Mouse (Mus musculus): ENCODE measurements around the gene Clstn1.

The Clstn1 gene

GRCm38 (mm10) chr4:149628372-149628771, 42.1 kb downstream of the Clstn1 start:
- no peak for DNase-seq (ENCODE audit: extremely low read depth, low read depth, low spot score)

- DNase-seq (ENCODE audit: extremely low read depth, low read depth, low spot score) = no peak
These were observed 42.5 kb downstream of the Clstn1 start for GRCm38 (mm10) chr4:149628810-149629209.

GRCm38 (mm10) chr4:149632670-149633307, 46.5 kb downstream of the Clstn1 start:
- DNase-seq (ENCODE audit: extremely low read depth, low read depth, low spot score) = no peak

GRCm38 (mm10) chr4:149634157-149634556, 47.9 kb downstream of the Clstn1 start:
- no peak for DNase-seq (ENCODE audit: extremely low read depth, low read depth, low spot score)

GRCm38 (mm10) chr4:149634966-149635365, 48.7 kb downstream of the Clstn1 start:
- DNase-seq (ENCODE audit: extremely low read depth, low read depth, low spot score) = no peak

GRCm38 (mm10) chr4:149635915-149636415, 49.7 kb downstream of the Clstn1 start:
- no peak for DNase-seq (ENCODE audit: extremely low read depth, low read depth, low spot score)

GRCm38 (mm10) chr4:149637942-149638341, 51.7 kb downstream of the Clstn1 start:
- no peak for DNase-seq (ENCODE audit: extremely low read depth, low read depth, low spot score)

- DNase-seq (ENCODE audit: extremely low read depth, low read depth, low spot score) = no peak
These were observed 54.6 kb downstream of the Clstn1 start for GRCm38 (mm10) chr4:149640831-149641230.

GRCm38 (mm10) chr4:149641400-149641799, 55.1 kb downstream of the Clstn1 start:
- no peak for DNase-seq (ENCODE audit: extremely low read depth, low read depth, low spot score)

- no peak for DNase-seq (ENCODE audit: extremely low read depth, low read depth, low spot score)
These were observed 55.7 kb downstream of the Clstn1 start for GRCm38 (mm10) chr4:149641956-149642355.

- peak; percentile 58 for DNase-seq (ENCODE audit: extremely low read depth, low read depth, low spot score)
These were observed 59.5 kb downstream of the Clstn1 start for GRCm38 (mm10) chr4:149645761-149646160.

GRCm38 (mm10) chr4:149648031-149648805, 62.0 kb downstream of the Clstn1 start:
- DNase-seq (ENCODE audit: extremely low read depth, low read depth, low spot score) = no peak

- no peak for DNase-seq (ENCODE audit: extremely low read depth, low read depth, low spot score)
These were observed 64.4 kb downstream of the Clstn1 start for GRCm38 (mm10) chr4:149650493-149651193.

- no peak for DNase-seq (ENCODE audit: extremely low read depth, low read depth, low spot score)
These were observed 68.0 kb downstream of the Clstn1 start for GRCm38 (mm10) chr4:149654232-149654631.

GRCm38 (mm10) chr4:149657858-149658416, 71.7 kb downstream of the Clstn1 start:
- DNase-seq (ENCODE audit: extremely low read depth, low read depth, low spot score) = no peak

- no peak for DNase-seq (ENCODE audit: extremely low read depth, low read depth, low spot score)
These were observed 73.3 kb downstream of the Clstn1 start for GRCm38 (mm10) chr4:149659495-149660116.

GRCm38 (mm10) chr4:149660598-149660997, 74.3 kb downstream of the Clstn1 start:
- DNase-seq (ENCODE audit: extremely low read depth, low read depth, low spot score) = no peak

- no peak for DNase-seq (ENCODE audit: extremely low read depth, low read depth, low spot score)
These were observed 75.8 kb downstream of the Clstn1 start for GRCm38 (mm10) chr4:149661967-149662589.

GRCm38 (mm10) chr4:149663849-149664503, 77.7 kb downstream of the Clstn1 start:
- no peak for DNase-seq (ENCODE audit: extremely low read depth, low read depth, low spot score)

Measured in fat pad, adult 2 months (tissue).